Mouse (Mus musculus): Measurements from ENCODE around the gene Cic. TPM values are rescaled to one million over a fixed set of nuclear protein-coding genes. Genes with fewer than 3 reads are reported as not detected.

Cic gene
- polyA plus RNA-seq, 1 experiment from 2014 or later = 34.2 TPM

GRCm38 (mm10) chr7:25297454-25298325 is 30.2 kb downstream of the Cic start, which contains the start of gene Pafah1b3:
Pafah1b3 (minus strand) TSS chr7:25297986.
- H3K36me3 ChIP-seq (ENCODE audit: control insufficient read depth, insufficient read depth, low read length) = peaks cover 13% of the 10 kb centered on the region; the same call in 1 of the 2 replicates
- peaks cover 7% of the 10 kb centered on the region; the same call in 1 of the 2 replicates for H3K4me1 ChIP-seq (ENCODE audit: control insufficient read depth, insufficient read depth, low read length)
- peak; percentile 85 for ATAC-seq (ENCODE audit: insufficient number of reproducible peaks, low FRiP score, low TSS enrichment, low read depth)
- H3K27ac ChIP-seq (replicated peaks; ENCODE audit: low read depth, low read length) = peak within 1 kb of the TSS; percentile 95
- H3K4me2 ChIP-seq (ENCODE audit: low read depth, severe bottlenecking) = peak within 1 kb of the TSS; percentile 79
- peak within 1 kb of the TSS; percentile 90 for H3K9ac ChIP-seq (ENCODE audit: low read length)
- peak; percentile 91 for DNase-seq (ENCODE audit: low spot score)
- under 1% methylated on average over 51 of the region's 52 CpGs for WGBS
- no peaks in the 10 kb centered on the region for H3K9me3 ChIP-seq (ENCODE audit: control insufficient read depth, low read length)
- H3K27me3 ChIP-seq (ENCODE audit: control insufficient read depth, insufficient read depth, low read length) = no peaks in the 10 kb centered on the region
- H3K4me3 ChIP-seq (ENCODE audit: low read depth, low read length) = peak within 1 kb of the TSS; percentile 91

GRCm38 (mm10) chr7:25301063-25301462 is 33.6 kb downstream of the Cic start, which contains the start of gene Prr19:
Prr19 (plus strand) TSS chr7:25301411.
- H3K9ac ChIP-seq (ENCODE audit: low read length) = no peak within 1 kb of the TSS
- H3K9me3 ChIP-seq (ENCODE audit: control insufficient read depth, low read length) = no peaks in the 10 kb centered on the region
- DNase-seq (ENCODE audit: low spot score) (peak; percentile 56), ATAC-seq (ENCODE audit: insufficient number of reproducible peaks, low FRiP score, low TSS enrichment, low read depth) (no peak)
- H3K4me2 ChIP-seq (ENCODE audit: low read depth, severe bottlenecking) = no peak within 1 kb of the TSS
- H3K4me3 ChIP-seq (ENCODE audit: low read depth, low read length) = no peak within 1 kb of the TSS; the same call in 1 of the 2 replicates
- H3K4me1 ChIP-seq (ENCODE audit: control insufficient read depth, insufficient read depth, low read length) = peaks cover 13% of the 10 kb centered on the region; the same call in 1 of the 2 replicates
- H3K36me3 ChIP-seq (ENCODE audit: control insufficient read depth, insufficient read depth, low read length) = no peaks in the 10 kb centered on the region
- 63% methylated on average over 19 of the region's 19 CpGs for WGBS
- 0 out of 2 replicates have a peak, but pooled peaks cover 2% of the 10 kb centered on the region for H3K27me3 ChIP-seq (ENCODE audit: control insufficient read depth, insufficient read depth, low read length)
- H3K27ac ChIP-seq (replicated peaks; ENCODE audit: low read depth, low read length) = no peak within 1 kb of the TSS

GRCm38 (mm10) chr7:25303003-25303684 is 35.6 kb downstream of the Cic start:
- no peak overlapping the region for H3K4me2 ChIP-seq (ENCODE audit: low read depth, severe bottlenecking)
- H3K36me3 ChIP-seq (ENCODE audit: control insufficient read depth, insufficient read depth, low read length) = no peaks in the 10 kb centered on the region
- no peak overlapping the region for H3K4me3 ChIP-seq (ENCODE audit: low read depth, low read length)
- H3K9me3 ChIP-seq (ENCODE audit: control insufficient read depth, low read length) = no peaks in the 10 kb centered on the region
- H3K4me1 ChIP-seq (ENCODE audit: control insufficient read depth, insufficient read depth, low read length) = peaks cover 8% of the 10 kb centered on the region; the same call in 1 of the 2 replicates
- H3K27ac ChIP-seq (replicated peaks; ENCODE audit: low read depth, low read length) = no peak overlapping the region
- DNase-seq (ENCODE audit: low spot score) (no peak), ATAC-seq (ENCODE audit: insufficient number of reproducible peaks, low FRiP score, low TSS enrichment, low read depth) (no peak)
- H3K9ac ChIP-seq (ENCODE audit: low read length) = no peak overlapping the region
- H3K27me3 ChIP-seq (ENCODE audit: control insufficient read depth, insufficient read depth, low read length) = peaks cover 8% of the 10 kb centered on the region; the same call in 1 of the 2 replicates
- 52% methylated on average over 9 of the region's 9 CpGs for WGBS

- no peak overlapping the region for H3K4me2 ChIP-seq (ENCODE audit: low read depth, severe bottlenecking)
- H3K9me3 ChIP-seq (ENCODE audit: control insufficient read depth, low read length) = no peaks in the 10 kb centered on the region
- no peak for ATAC-seq (ENCODE audit: insufficient number of reproducible peaks, low FRiP score, low TSS enrichment, low read depth)
- WGBS = 72% methylated on average over 3 of the region's 3 CpGs
- H3K4me1 ChIP-seq (ENCODE audit: control insufficient read depth, insufficient read depth, low read length) = peaks cover 8% of the 10 kb centered on the region; the same call in 1 of the 2 replicates
- DNase-seq (ENCODE audit: low spot score) = no peak
- H3K27me3 ChIP-seq (ENCODE audit: control insufficient read depth, insufficient read depth, low read length) = peaks cover 9% of the 10 kb centered on the region; the same call in 1 of the 2 replicates
- no peak overlapping the region for H3K27ac ChIP-seq (replicated peaks; ENCODE audit: low read depth, low read length)
- no peak overlapping the region for H3K4me3 ChIP-seq (ENCODE audit: low read depth, low read length)
- H3K9ac ChIP-seq (ENCODE audit: low read length) = no peak overlapping the region
- H3K36me3 ChIP-seq (ENCODE audit: control insufficient read depth, insufficient read depth, low read length) = no peaks in the 10 kb centered on the region
Measured at GRCm38 (mm10) chr7:25303685-25304006, 36.1 kb downstream of the Cic start.

- peaks cover 9% of the 10 kb centered on the region; the same call in 1 of the 2 replicates for H3K27me3 ChIP-seq (ENCODE audit: control insufficient read depth, insufficient read depth, low read length)
- ATAC-seq (ENCODE audit: insufficient number of reproducible peaks, low FRiP score, low TSS enrichment, low read depth) (no peak), DNase-seq (ENCODE audit: low spot score) (no peak)
- peak overlapping the region; percentile 93 for H3K4me2 ChIP-seq (ENCODE audit: low read depth, severe bottlenecking)
- peaks cover 8% of the 10 kb centered on the region; the same call in 1 of the 2 replicates for H3K4me1 ChIP-seq (ENCODE audit: control insufficient read depth, insufficient read depth, low read length)
- H3K4me3 ChIP-seq (ENCODE audit: low read depth, low read length) = peak overlapping the region; percentile 42; the same call in 1 of the 2 replicates
- no peak overlapping the region for H3K27ac ChIP-seq (replicated peaks; ENCODE audit: low read depth, low read length)
- no peaks in the 10 kb centered on the region for H3K9me3 ChIP-seq (ENCODE audit: control insufficient read depth, low read length)
- WGBS = 0% methylated on average over 2 of the region's 2 CpGs
- H3K36me3 ChIP-seq (ENCODE audit: control insufficient read depth, insufficient read depth, low read length) = no peaks in the 10 kb centered on the region
- peak overlapping the region; percentile 27; the same call in 1 of the 2 replicates for H3K9ac ChIP-seq (ENCODE audit: low read length)
Measured at GRCm38 (mm10) chr7:25305481-25305880, 38.0 kb downstream of the Cic start.

- ATAC-seq (ENCODE audit: insufficient number of reproducible peaks, low FRiP score, low TSS enrichment, low read depth) (peak; percentile 78), DNase-seq (ENCODE audit: low spot score) (peak; percentile 86)
- peak within 1 kb of the TSS; percentile 42 for H3K4me3 ChIP-seq (ENCODE audit: low read depth, low read length)
- no peak within 1 kb of the TSS for H3K27ac ChIP-seq (replicated peaks; ENCODE audit: low read depth, low read length)
- no peaks in the 10 kb centered on the region for H3K9me3 ChIP-seq (ENCODE audit: control insufficient read depth, low read length)
- peak within 1 kb of the TSS; percentile 27; the same call in 1 of the 2 replicates for H3K9ac ChIP-seq (ENCODE audit: low read length)
- H3K4me1 ChIP-seq (ENCODE audit: control insufficient read depth, insufficient read depth, low read length) = peaks cover 8% of the 10 kb centered on the region; the same call in 1 of the 2 replicates
- peak within 1 kb of the TSS; percentile 93 for H3K4me2 ChIP-seq (ENCODE audit: low read depth, severe bottlenecking)
- peaks cover 9% of the 10 kb centered on the region; the same call in 1 of the 2 replicates for H3K27me3 ChIP-seq (ENCODE audit: control insufficient read depth, insufficient read depth, low read length)
- H3K36me3 ChIP-seq (ENCODE audit: control insufficient read depth, insufficient read depth, low read length) = no peaks in the 10 kb centered on the region
- WGBS = under 1% methylated on average over 45 of the region's 47 CpGs
Measured at GRCm38 (mm10) chr7:25305956-25306613, 38.6 kb downstream of the Cic start, which contains the start of gene Tmem145. Tmem145 (plus strand) TSS chr7:25306106.

- Histone ChIP-seq H3K9me3 (ENCODE audit: control insufficient read depth, low read length) (no peaks in the 10 kb centered on the region), H3K4me1 (ENCODE audit: control insufficient read depth, insufficient read depth, low read length) (peaks cover 8% of the 10 kb centered on the region; the same call in 1 of the 2 replicates), H3K4me3 (ENCODE audit: low read depth, low read length) (no peak overlapping the region), H3K4me2 (ENCODE audit: low read depth, severe bottlenecking) (no peak overlapping the region), H3K36me3 (ENCODE audit: control insufficient read depth, insufficient read depth, low read length) (no peaks in the 10 kb centered on the region), H3K27me3 (ENCODE audit: control insufficient read depth, insufficient read depth, low read length) (peaks cover 9% of the 10 kb centered on the region; the same call in 1 of the 2 replicates), H3K27ac (replicated peaks; ENCODE audit: low read depth, low read length) (no peak overlapping the region), H3K9ac (ENCODE audit: low read length) (no peak overlapping the region)
- DNase-seq (ENCODE audit: low spot score) = no peak
- ATAC-seq (ENCODE audit: insufficient number of reproducible peaks, low FRiP score, low TSS enrichment, low read depth) = no peak
- 38% methylated on average over 2 of the region's 2 CpGs for WGBS
Measured at GRCm38 (mm10) chr7:25306614-25306996, 39.1 kb downstream of the Cic start.

Measured in limb, embryonic 11.5 days (tissue).